Mouse (Mus musculus) embryo, embryonic 10.5 days (tissue): ENCODE data around the gene Gmfb.

Experiments used
- DNase-seq: peaks from one replicate; pipeline ENCODE4 v3.0.0-alpha.2; 2015; ENCODE audit warnings: low spot score

Gene Gmfb

DNA sequence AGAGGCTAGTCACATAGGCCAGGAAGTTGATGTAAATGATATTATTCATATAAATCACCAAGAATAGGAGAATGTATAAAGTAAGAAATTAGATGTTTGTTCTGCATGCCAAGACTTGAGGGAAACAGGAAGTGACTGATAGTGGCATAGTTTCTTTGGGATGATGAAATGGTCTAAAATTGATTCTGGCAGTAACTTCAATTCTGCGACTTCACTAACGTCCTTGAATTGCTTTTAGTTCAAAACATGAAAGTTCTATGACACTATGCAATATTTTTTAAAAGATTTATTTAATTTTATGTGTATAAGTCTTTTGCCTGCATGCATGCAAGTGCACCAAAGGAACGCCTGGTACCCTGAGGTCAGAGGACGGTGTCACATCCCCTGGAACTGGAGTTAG, 18.8 kb downstream of the Gmfb start:
- DNase-seq = no peak

DNA sequence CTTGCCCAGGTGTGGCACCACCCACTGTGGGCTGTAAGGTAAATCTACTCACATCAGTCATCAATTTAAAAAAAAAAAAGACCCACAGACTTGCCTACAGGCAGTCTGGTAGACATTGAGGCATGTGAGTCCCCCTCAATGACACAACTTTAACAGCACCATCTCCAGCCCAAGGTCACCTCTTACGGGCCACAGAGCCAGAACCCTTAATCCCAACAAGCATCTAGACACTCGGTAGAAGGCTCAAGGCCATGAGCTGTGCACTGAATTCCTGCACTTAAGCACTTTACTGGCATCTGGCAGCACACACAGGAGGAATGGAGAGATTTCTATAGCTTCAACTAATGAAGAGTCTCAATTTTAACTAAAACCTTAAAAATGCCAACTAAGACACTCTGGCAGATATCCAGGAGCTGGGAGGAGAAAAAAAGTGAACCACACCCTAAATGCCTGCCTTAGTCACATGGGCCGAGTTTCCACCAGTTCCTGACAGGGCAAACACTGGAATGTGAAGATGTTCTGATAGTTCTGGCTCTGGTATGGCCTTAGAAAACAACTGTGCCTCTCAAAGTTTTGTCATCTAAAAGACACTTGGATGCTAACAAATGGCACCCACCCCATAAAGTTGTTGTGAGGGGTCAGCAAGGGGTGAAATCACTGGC, 21.2 kb downstream of the Gmfb start:
- no peak for DNase-seq

DNA sequence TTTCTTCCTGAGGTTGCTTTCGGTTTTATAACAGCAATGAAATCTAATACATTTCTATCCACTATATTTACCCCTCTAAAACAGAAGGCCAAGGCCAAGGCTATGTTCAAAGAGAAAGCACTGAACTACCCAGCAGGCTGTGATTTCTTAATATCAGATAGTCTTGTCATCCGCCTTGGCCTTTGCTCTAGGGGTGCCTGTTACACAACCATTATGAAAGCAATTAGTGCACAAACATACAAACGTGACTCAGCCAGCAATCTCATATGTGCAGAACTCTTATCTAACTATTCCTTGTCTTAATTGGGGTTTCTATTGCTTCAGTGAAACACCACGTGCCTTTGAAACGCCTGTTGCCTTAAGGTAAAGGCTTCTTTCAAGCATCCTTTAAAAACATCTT, 27.9 kb downstream of the Gmfb start:
- no peak for DNase-seq

DNA sequence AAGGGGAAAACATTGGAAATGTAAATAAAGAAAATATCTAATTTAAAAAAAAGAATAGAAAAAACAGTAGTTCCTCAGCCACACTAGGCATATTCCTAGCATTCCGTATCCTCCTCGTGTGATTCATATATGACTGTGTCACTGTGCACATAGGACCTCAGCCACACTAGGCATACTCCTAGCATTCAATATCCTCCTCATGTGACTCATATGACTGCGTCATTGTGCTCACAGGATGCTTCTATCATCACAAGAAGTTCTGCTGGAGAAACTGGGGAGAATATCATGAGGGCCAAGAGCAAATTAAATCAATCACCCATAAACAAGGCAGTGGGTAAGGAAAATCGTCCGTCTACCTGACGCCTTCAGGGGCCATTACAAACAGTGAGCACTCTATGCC, 31.3 kb downstream of the Gmfb start:
- no peak for DNase-seq

DNA sequence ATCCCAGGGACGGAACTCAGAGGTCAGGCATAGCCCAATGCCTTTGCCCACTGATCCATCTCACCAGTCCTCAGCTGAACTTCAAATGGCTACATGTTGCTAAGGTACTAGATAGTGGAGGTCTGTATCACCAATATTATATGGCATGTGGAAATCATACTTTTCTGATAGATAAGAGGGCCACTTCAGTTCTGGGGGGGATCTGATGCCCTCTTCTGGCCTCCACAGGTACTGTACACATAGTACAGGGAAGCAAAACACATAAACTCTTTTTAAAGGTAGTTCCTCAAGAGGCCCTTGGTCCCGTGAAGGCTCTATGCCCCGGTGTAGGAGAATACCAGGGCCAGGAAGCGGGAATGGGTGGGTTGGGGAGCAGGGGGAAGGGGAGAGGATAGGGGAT, 31.7 kb downstream of the Gmfb start:
- DNase-seq = peak; percentile 18

DNA sequence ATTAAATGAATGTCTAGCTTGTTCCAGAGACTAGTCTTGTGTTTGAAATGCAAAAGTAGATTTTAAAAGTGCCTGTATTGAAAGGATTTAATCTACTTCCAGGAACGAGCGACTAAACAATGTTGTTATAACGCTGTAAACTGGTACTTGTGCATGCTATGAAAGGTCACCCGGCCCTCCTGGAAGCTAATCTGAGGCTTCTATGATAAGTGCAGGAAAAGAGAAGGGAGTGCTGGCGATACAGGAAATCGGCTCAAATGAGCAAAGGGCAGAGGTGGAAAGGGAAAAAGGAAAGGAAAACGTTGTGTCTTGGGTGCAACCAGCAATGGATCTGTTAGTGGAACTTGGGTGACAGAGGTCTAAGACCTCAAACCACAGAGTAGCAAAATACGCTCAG, 33.5 kb downstream of the Gmfb start:
- no peak for DNase-seq

DNA sequence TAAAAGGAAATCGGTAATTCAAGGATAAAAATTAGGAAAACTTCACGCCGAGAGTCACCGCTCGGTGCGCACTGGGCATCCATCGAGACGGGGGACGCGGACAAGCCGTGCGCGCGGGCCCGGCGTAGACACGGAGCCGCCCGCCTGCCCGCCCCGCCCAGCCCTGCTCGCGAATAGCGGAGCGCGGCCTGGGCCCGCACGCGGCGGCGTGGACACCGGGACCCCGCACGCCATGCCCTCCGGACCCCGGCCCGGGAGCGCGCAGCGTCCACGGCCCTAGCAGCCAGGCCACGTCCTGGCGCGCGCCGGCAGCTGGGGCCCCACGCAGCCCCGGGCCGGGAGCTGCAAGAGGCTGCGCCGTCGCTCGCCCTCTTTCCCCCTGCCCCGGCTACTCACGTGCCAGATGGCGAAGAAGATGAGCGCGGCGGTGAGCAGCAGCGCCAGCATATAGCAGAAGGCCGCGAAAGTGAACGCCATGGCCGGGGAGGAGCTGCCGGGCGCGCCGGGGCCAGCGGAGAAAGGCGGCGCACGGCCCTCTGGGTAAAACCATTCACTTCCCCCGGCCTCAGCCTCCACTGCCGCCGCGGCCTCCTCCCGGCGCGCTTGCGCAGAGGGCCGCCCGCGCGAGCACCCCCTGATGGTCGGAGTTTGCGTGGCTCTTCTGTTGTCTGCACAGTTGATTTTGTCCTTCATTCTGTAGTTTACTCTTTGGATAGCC, 34.1 kb downstream of the Gmfb start, which contains the start of gene Cnih1:
TSS of gene Cnih1 (minus strand) at position 625 of the 718 bp plus-strand sequence.
- DNase-seq = peak; percentile 93

DNA sequence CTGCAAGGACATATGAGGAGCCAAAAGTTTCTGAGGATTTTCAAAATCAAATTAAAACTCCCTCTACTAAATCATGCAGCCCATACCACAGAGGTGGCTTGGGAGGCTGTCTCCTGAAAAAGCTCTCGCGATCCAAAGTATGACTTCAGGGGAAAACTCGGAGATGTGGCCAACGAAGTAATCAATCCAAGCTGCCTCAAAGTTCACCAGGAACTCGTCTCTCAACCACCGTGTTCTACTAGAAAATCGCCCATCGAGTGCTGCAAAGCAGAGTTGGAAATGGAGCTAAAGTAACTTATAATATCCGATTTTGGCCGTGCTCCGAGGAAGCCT, 34.6 kb downstream of the Gmfb start:
- no peak for DNase-seq

DNA sequence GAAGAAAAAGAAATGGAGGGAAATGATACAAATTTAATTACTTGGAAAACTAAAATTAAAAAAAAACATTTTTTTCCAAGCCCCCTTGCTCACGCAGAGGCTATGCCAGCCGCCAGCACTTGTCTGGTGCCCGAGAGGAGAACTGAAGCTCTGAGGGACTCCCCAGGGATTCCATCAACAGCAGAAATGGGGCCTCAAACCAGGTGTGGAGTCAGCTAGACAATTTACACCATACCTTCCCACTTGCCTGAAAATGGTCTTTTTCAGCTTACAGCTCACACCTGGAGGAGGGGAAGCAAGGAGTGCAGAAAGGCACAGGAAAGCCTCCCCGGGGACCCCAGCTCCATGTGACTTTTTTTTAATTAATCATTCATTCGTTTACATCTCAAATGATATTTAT, 36.8 kb downstream of the Gmfb start:
- DNase-seq = no peak

DNA sequence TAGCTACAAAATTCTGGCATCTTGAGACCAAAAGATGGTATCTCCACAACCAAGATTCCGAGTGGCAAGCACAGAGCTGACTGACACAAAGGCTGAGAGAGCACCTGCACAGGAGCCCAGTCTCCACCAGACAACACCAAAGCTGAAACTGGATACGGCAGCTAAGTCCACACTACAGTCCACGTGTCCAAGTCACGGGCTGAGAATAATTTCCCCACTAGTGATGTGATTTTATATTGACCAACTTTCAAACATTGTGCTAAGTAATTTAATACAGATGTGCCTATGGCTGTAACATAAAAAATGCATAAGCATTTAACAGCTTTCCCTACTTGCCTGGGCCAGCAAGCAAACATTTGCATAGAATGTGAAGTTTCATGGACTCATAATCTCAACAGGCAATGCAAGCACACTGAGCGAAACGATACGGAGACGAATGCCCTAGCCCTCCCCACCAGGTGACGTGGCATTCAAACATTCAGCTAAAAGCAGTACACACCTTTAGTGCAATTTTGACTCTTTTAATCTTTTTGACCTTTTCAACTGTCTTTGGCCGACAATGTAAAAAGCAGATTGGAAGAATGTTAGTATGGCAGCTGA, 38.6 kb downstream of the Gmfb start:
- DNase-seq = no peak

DNA sequence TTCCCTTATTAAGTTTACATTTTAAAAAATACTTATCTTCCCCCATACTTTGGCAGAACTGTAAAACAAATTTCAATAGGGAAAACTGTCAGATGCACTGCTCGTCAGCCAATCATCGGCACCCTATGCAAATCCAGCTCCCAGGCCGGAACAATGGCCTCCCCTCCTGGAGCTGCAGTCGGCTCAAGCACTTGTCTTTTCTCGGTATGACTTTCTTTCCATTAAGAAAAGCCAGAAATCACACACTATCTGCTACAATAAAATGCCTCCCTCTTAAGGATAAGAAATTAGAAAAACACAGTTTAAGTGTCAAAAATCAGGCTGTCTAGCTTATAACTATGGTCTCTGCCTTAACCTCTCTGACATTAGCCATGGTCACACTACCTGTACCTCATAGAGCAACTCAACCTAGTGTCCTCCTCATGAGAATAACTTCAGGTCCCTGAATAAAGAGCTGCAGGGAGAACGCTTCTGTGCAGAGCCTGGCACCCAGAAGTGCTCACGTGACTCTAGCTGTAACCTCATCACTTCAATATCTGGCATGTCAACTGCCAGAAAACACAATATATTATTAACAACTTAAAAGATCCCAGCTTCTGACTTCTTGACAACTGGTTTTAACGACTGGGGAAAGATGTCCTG, 39.7 kb downstream of the Gmfb start:
- DNase-seq = no peak

DNA sequence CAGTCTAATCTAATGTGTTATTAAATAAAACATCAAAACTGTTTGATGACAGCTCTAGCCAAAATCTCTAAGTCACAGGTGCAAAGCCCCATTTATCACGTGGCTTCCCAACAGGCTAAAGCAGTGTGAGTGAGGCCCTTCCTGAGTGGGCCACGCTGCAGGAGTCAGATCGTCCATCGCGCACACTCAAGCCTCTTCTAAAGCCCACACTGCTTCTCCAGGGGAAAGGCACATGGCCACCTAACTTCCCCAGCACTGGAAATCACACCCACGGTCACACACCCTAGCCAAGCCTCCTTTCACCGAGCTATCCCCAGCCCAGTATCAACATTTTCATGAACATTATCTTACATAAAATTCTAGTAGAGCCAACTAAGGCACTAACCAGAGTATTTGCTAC, 41.0 kb downstream of the Gmfb start:
- DNase-seq = no peak

DNA sequence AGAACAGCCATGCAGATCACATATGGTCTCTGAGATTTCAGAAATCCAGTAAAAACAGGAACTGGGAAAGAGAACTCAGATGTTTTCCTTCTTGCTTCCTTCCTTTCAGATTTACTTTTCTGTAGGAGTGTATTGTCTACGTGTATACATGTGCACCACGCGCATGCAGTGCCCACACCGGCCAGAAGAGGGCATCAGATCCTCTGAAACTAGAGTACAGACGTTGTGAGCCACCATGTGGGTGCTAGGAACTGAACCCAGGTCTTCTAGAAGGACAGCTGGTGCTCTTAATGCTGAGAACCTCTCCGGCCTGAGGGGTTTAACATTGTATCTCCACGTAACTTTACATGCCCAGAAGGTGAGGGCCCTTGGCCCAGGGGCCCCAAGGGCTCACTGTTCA, 42.8 kb downstream of the Gmfb start:
- DNase-seq = no peak

DNA sequence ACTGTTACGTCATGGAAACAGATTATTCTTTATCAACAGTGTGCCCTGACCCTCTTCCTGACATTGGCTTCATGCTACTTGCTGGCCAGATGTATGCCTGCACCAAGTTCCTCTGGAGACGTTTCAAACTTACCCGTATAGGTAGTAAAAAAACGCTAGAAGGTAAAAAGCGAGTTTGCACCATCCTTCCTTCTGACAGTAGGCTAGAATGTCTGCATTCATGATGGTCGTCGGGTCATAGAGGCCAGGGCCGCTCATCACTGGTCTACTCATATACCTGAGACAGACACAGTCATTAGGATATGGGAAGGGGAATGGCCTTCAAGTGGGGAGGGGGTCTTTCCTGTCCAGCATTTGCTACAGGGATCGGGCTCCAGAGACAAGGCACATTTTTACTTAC, 43.3 kb downstream of the Gmfb start:
- no peak for DNase-seq

DNA sequence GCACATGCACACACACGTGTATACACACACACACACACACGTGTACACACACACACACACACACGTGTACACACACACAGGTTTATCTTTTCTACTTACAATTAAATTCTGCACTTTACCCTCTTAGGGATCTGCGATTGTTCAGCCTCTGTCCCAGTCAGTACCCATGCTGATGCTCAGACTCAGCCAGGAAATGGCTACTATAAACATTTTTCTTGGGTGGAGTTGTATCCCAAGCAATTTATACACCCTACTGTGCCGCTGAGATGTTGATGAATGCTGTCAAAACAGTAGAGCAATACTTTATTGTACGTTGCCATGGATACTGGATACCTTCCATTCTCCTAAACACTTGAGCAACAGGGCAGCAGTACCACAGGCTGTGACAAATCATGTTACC, 52.0 kb downstream of the Gmfb start:
- DNase-seq = no peak

DNA sequence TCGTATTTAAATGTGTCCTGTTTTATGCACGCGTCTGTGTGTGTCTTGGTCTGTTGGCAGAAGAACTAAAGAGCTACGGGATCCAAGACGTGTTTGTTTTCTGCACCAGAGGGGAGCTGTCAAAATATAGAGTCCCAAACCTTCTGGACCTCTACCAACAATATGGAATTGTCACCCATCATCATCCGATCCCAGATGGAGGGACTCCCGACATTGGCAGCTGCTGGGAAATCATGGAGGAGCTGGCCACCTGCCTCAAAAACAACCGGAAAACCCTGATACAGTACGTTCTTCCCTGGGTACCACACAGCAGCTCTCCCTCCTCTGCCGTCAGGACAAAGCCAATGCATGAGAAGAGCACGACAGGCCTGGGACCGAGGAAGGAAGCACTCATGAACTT, 54.9 kb downstream of the Gmfb start:
- DNase-seq = no peak

DNA sequence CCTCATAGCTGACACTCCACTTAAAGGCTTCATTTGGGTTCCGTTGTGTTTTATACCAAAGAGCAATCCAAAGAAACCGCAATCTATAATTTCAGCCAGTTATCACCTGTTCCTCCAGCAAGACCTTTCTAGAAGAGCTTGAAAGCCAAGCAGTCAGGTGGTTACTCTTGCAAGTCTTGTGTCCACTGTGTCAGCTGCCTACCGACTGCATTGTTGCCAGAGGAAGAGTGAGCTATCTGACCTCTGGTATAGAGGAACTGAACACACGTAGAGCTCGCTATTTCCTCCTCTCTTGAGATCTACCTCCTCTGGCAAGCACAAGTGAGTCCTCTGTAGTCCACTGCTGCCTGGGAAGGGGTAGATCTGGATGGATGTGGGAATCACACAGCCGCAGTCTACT, 60.9 kb downstream of the Gmfb start:
- DNase-seq = peak; percentile 22

DNA sequence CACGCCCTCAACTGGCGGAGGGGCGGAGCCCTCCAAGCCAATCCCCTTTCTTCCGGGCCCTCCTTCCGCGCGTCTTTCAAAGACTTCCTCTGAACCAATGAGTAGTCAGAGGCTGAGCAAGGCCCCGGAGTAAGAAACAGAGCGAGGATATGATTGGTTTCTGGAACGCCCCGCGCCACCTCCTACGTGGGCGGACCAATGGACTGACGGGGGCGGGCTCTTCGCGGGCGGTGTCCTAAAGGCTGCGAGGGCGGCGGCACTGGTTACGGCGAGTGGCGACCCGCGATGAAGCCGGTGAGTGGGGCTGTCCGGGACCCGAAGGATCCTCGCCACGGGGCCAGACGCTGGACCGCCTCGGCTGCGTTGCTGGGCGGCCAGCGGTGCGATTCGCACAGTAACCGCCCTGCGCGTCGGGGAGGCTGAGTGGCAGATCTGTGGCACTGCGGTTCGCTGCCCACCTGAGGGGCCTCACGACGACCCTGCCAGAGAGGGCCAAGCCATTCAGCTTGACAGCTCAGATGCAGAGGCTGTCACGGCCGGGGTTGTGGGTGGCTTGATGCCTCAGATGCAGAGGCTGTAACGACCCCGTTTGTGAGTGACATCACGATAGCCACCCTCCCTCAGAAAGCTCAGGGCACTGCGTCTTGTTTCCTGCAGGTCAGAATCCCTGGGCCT, 61.5 kb downstream of the Gmfb start, which contains the start of gene Cdkn3:
TSS of gene Cdkn3 (plus strand) at position 187 of the 675 bp plus-strand sequence.
- DNase-seq = peak; percentile 95

DNA sequence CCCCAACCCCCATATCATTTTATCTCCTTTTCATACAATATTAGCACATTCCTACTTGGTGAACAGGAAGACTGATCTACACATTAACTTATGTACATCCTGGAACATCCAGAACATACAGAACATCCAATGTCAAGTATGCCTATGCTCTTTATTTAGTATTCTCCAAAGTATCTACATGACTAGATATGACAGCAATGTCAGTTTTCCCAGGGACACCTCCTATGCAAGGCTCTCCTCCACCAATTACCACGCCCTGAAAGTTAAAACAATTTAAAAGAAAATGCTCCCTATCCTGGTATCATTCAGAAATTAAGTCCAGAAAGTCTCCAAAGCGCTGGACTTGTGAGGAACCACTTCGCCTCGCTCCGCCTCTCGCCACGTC, 62.1 kb downstream of the Gmfb start:
- no peak for DNase-seq
